Mouse (Mus musculus): Measurements from ENCODE around the gene Tacc2.

Gene Tacc2

DNA sequence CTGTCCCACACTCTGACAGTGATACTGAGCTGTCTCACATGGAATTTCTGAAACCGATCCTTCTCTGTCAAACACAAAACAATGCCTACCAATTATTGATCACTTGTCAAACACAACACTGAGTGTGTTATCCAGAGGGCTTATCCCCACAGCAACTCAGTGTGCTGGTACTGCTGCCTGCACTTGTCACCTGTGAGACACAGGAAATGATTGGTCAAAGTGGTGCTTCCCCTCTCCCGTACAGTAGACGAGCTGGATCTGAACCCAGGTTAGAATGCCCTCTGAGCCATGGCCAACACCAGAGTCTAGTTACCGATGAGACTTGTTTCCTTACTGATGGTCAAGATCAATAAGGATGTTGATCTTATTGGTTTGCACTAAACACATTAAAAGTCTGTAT is 224.6 kb downstream of the Tacc2 start:
- in situ Hi-C loops (cut with MboI; ENCODE audit: low sequenced_read_pairs), result no loop called here

DNA sequence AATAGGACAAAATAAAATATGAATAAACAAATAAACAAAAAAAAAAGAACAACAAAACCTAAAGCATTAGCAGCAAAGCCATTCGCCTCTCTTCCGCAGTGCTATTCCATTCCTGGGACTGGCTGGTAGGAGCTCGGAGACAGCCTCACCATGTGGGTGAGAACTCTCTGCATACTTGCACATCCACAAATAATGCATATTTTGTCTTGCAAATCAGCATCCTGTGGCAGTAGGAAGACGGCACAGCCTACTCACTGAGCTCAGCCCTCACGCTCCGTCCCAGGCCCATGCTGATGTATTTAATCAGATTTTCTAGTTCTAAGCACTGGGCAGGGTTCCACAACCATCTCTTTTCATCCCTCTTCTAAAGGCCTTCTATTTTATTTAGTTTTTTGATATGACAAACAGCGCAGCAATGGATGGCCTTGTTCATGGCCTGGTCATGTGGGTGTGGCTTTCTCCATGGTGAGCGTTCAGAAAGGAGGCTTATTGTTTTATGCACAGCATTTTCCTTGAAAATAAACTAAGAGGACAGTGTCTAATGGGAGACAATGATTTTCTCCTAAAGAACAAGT is 226.1 kb downstream of the Tacc2 start:
- in situ Hi-C loops (cut with MboI; ENCODE audit: low sequenced_read_pairs), result no loop called here

DNA sequence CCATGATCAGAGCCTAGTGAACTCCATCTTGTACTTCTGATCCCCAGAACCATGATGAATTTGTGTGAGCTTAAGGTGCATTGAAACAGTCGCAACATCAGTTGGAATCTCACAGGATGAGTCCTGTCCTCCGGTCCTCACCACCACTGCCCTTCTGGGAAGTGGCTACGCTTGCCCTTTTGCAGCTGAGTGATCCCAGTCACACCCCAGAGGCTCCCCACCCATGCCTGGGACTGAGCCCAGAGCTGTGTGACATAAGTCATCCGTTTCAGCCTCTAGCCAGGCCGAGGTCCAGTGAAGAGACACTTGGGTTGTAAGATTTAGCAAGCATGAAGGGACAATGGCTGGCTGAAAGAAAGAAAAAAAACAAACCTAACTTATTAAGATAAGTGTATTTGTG is 227.8 kb downstream of the Tacc2 start:
- in situ Hi-C loops (cut with MboI; ENCODE audit: low sequenced_read_pairs), result no loop called here

DNA sequence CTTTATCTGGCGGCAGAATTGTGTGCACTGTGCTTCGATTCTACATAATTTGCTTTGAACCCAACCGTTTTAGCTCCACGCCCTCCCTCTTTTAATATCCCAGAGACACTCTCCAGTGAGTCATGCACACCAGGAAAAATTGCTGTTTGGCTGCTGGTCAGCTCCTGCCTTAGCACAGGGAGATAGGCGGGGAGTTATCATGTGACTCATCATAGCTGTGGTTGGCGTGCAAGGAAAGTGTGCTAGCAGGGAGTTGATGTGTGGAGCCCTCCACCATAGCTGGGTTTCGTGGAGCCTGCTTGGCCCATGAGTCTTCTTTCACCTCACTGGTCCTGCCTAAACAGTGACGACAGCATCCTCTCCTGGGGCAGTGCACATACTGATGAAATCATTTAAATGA is 230.5 kb downstream of the Tacc2 start:
- in situ Hi-C loops (cut with MboI; ENCODE audit: low sequenced_read_pairs), result no loop called here

DNA sequence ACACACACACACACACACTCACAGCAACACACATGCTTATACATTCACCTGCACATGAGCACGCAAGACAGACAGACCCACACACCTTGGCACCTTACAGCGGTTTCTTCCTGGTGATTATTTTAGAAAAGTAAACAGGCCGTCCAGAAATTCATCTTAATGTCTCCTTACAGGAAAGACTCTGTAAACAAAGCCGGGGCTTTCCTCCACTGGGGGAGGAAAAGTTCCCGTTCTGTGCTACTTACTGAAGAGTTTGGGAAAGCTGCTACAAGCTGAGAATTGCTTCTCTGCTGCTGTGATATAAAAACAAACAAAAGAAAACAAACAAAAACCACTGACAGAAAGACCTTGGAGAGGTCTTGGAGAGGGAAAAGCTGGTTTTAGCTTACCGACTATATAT is 231.5 kb downstream of the Tacc2 start:
- in situ Hi-C loops (cut with MboI; ENCODE audit: low sequenced_read_pairs), result no loop called here

DNA sequence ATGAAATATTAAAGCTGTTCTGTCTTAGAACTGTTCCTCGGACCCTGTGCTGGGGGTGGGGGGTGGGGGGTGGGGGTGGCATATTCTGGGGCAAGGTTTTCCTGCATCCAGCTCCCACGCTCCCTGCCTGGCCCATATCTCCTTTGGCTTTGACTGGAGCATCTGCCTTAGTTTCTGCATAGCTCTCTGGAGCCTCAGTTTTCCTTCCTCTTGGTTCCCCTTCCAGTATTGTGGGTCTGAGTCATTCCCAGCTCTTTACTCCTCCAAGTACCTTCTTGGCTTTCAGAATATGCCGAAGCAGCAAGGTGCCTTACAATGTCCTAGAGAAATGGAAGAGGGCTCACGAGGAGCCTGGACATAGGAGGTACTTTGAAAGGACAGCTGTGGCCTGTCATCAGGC is 233.0 kb downstream of the Tacc2 start:
- in situ Hi-C loops (cut with MboI; ENCODE audit: low sequenced_read_pairs), result no loop called here

DNA sequence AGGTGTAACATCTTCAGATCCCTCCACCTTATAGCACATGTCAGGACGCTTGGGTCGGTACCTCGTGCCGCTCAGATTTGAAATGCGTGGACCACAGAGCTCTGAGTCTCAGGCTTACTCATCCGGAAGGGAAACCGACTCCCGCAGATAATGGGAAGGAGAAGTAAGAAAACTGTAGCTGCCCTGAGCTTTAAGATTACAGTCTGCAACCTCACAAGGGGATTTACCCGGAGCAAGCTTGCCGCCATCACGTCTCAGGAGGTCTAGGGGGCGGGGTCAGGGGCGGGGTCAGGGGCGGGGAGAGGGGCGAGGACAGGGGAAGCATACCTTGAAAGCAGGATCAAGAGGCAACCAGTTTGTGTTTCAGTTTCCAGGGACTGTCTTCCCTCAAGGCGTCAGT is 235.2 kb downstream of the Tacc2 start:
- in situ Hi-C loops (cut with MboI; ENCODE audit: low sequenced_read_pairs), result no loop called here
